Mouse (Mus musculus) bone marrow macrophage, adult 2 months (primary cell): ENCODE measurements at regions not wholly inside any gene's neighbourhood (a gene's known extent, or its start where the extent isn't known, plus 50 kb on each side); places are given as distances from the start of the nearest gene placed in this dataset.

ENCODE experiments used
- CTCF ChIP-seq: IDR thresholded peaks from 2 replicates; pipeline ENCODE4 v1.5.1; 2012; ENCODE audit warnings: low read depth, mild to moderate bottlenecking, low read length, moderate library complexity
- POLR2A ChIP-seq: IDR thresholded peaks from 2 replicates; pipeline ENCODE4 v1.6.1; 2012; ENCODE audit warnings: mild to moderate bottlenecking, low read depth, low read length, borderline replicate concordance

DNA sequence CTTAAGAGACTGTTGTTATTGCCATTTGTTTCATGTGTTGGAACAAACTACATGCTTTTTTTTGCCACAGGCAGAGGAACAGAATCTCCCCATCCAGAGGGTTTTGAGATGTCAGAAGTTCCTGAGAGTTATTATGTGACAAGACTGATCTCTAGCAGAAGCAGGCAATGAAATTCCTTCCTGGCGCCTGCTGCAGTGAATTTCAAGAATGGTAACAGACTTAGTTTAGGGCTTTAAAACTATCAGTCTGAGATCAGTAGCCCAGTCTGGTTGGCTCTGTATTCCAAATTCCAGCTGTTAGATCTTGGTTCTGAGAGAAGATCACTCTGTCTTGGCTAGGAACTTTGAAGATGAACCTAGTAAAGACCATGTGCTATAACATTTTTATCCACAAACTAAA lies 749.2 kb upstream of the Marcks start:
- no peak for TF ChIP-seq CTCF
- TF ChIP-seq POLR2A = no peak
